Mouse (Mus musculus): ENCODE results near the gene Adamts16.

DNA sequence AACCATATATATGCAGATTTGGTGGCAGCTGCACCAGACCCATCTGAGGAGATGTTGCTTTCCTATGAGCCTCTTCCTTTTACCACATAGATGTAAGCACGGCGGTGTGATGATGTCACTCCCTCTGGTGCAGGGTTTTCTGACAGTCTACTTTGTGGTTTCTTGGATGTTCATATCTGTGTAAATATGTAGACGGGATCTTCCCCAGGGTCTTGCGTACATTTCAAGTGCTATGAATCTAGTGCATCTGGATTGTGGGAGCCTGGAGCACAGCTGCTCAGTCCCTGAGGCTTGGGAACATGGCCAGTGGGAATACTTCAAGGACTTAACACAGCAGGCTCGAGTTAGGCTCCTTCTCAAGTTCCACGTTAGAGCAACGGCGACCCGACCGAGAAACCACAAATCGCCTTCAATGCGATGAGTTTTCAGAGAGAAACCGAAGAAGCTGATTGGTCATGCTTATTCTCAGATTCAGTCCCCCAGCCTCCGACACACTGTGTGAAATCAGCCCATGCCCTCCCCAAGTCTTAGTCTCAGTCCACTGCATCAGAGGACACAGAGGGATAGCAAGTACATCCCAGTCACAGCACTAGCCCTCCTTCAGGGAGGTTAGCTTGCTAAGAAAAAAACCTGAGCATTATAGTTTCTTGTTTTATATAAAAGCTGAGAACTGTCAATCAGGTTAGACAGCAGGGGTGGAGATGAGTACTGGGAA is 95.2 kb downstream of the Adamts16 start:
- TF ChIP-seq POLR2A (IDR thresholded peaks at IDR 0.05; ENCODE audit: control insufficient read depth, extremely low read depth, insufficient read depth, low read length, poor library complexity) (no peak), CTCF (IDR thresholded peaks at IDR 0.05; ENCODE audit: borderline replicate concordance, control insufficient read depth, extremely low read depth, insufficient read depth, low read length, poor library complexity) (no peak)

Measured in thymus, adult 2 months (tissue).